Mouse (Mus musculus): ENCODE results near the gene Proser2.

DNA sequence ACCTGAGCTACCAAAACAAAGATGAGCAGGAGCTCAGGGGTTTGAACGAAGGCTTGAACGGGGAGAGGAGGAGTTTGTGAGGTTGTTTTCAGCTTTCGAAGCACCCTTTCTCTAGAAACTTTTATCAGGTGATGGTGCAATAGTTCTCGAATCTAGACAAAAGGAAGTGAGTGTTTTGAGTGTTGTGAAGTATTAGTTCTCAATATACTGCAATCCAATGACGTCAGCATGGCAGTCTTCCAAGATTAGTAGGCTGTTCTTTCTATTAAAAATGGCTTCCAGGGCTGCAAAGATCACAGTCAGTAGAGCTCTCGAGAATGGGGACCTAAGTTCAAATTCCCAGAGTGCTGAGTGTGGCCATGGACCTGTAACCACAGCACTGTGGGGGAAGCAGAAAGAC is 35.8 kb upstream of the Proser2 start:
- TF ChIP-seq CTCF (IDR thresholded peaks at IDR 0.05; ENCODE audit: borderline replicate concordance, control insufficient read depth, extremely low read depth, insufficient read depth, low read length, poor library complexity) (no peak), POLR2A (IDR thresholded peaks at IDR 0.05; ENCODE audit: control insufficient read depth, extremely low read depth, insufficient read depth, low read length, poor library complexity) (no peak)

All from thymus, adult 2 months (tissue).